Mouse (Mus musculus) midbrain, postnatal 0 days (tissue): ENCODE measurements around the gene Kdm5a. TPM values are rescaled to one million over a fixed set of nuclear protein-coding genes. Genes with fewer than 3 reads are reported as not detected.

Experiments used
- ATAC-seq: fragments of 200-750 bp; cut with Nextera tagmentation; 2 replicates; pipeline ENCODE4 v1.8.0; 2017; ENCODE audit warnings: moderate number of reproducible peaks, mild to moderate bottlenecking, moderate TSS enrichment, moderate library complexity; ENCODE audit not compliant: low FRiP score
- DNase-seq: peaks from one replicate; pipeline ENCODE4 v3.0.0-alpha.2; 2015; ENCODE audit warnings: low spot score
- H3K27ac ChIP-seq: fragments of 300-500 bp; sonication (generic); 2 replicates; pipeline ENCODE4 v1.5.1; 2014; ENCODE audit warnings: low read depth, mild to moderate bottlenecking, low read length, mixed read lengths
- H3K27me3 ChIP-seq: fragments of 300-500 bp; sonication (generic); 2 replicates; pipeline ENCODE4 v1.6.1; 2014; ENCODE audit warnings: low read length, control low read depth, mixed read lengths; ENCODE audit not compliant: insufficient read depth
- H3K36me3 ChIP-seq: fragments of 300-500 bp; sonication (generic); 2 replicates; pipeline ENCODE4 v1.6.1; 2014; ENCODE audit warnings: low read length, control low read depth, mixed read lengths; ENCODE audit not compliant: insufficient read depth
- H3K4me1 ChIP-seq: fragments of 300-500 bp; sonication (generic); 2 replicates; pipeline ENCODE4 v1.6.1; 2014; ENCODE audit warnings: mild to moderate bottlenecking, control low read depth, antibody characterized with exemption, low read length, mixed read lengths; ENCODE audit not compliant: insufficient read depth
- H3K4me2 ChIP-seq: fragments of 300-500 bp; sonication (generic); 2 replicates; pipeline ENCODE4 v1.6.1; 2014; ENCODE audit warnings: low read depth, mild to moderate bottlenecking, low read length, mixed read lengths; ENCODE audit not compliant: poor library complexity, severe bottlenecking
- H3K4me3 ChIP-seq: fragments of 300-500 bp; sonication (generic); 2 replicates; pipeline ENCODE4 v1.5.1; 2014; ENCODE audit warnings: low read depth, mild to moderate bottlenecking, low read length, moderate library complexity
- H3K9ac ChIP-seq: fragments of 300-500 bp; sonication (generic); replicated peaks from 2 replicates; pipeline ENCODE4 v1.6.1; 2014; ENCODE audit warnings: mild to moderate bottlenecking, low read length, moderate library complexity, mixed read lengths; ENCODE audit not compliant: poor library complexity, severe bottlenecking
- H3K9me3 ChIP-seq: fragments of 300-500 bp; sonication (generic); 2 replicates; pipeline ENCODE4 v1.6.1; 2016; ENCODE audit warnings: low read length, control low read depth
- CTCF ChIP-seq: IDR thresholded peaks from 2 replicates; pipeline ENCODE4 v1.5.1; 2016; ENCODE audit warnings: antibody characterized with exemption, mild to moderate bottlenecking
- WGBS: fragments of 180-500 bp; shearing (Covaris S2); extraction: QIAGEN DNeasy Blood & Tissue Kit; methylation state at CpG from one replicate; pipeline ENCODE4 v1.1.7; 2014; 5-methylcytosine and 5-hydroxymethylcytosine counted together
- polyA plus RNA-seq: library from polyadenylated mRNA; unstranded; fragments of >200 nt; fragmentation: Nextera tagmentation; extraction: Ambion mirVana; gene quantifications from 2 replicates; pipeline ENCODE4 v1.2.1, GENCODE M21; 2015
- total RNA-seq: library from RNA; depleted of rRNA; stranded (reverse); fragments of >200 nt; gene quantifications from 2 replicates; pipeline ENCODE4 v1.2.3, GENCODE M21; 2014

The Kdm5a gene
- total and polyA plus RNA-seq, 2 experiments from 2014 or later: 14.0 to 21.7 TPM

- Histone ChIP-seq H3K27ac (no peak overlapping the region), H3K9ac (no peak overlapping the region), H3K27me3 (no peaks in the 10 kb centered on the region), H3K4me3 (no peak overlapping the region), H3K4me2 (no peak overlapping the region), H3K4me1 (peaks cover 16% of the 10 kb centered on the region), H3K9me3 (no peaks in the 10 kb centered on the region), H3K36me3 (no peaks in the 10 kb centered on the region)
- TF ChIP-seq CTCF: no peak
- ATAC-seq (no peak), DNase-seq (no peak)
- WGBS: 86% methylated on average over 3 of the region's 3 CpGs
These were observed 124.7 kb downstream of the Kdm5a start for GRCm38 (mm10) chr6:120488647-120489046.

- no peaks in the 10 kb centered on the region for H3K36me3 ChIP-seq
- no peak for DNase-seq
- peaks cover 16% of the 10 kb centered on the region for H3K4me1 ChIP-seq
- no peak overlapping the region for H3K27ac ChIP-seq
- H3K9me3 ChIP-seq: no peaks in the 10 kb centered on the region
- no peaks in the 10 kb centered on the region for H3K27me3 ChIP-seq
- no peak overlapping the region for H3K4me3 ChIP-seq
- WGBS: 62% methylated on average over 2 of the region's 2 CpGs
- ATAC-seq: no peak
- H3K9ac ChIP-seq: no peak overlapping the region; the same call in 1 of the 2 replicates
- no peak for TF ChIP-seq CTCF
- no peak overlapping the region for H3K4me2 ChIP-seq
These were observed 125.5 kb downstream of the Kdm5a start for GRCm38 (mm10) chr6:120489461-120489860.

DNA sequence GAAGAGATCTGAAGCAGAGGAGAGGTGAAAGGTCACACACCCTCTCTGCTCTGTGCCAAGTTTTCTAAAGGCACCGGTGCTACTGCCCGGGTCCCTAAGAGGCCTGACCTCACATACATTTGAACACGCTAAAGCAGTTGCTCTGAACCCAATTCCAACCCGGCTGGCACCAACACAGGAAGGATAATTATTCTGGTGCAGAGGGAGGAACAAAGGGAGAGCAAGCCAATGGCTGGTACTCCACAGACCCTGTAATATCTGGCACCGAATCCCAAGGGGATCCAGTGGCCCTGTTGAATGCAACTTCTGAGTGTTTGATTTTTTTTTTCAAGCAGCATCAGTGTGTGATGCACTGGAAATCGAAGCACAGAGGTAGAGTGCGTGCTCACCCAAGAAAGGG is 127.1 kb downstream of the Kdm5a start:
- Histone ChIP-seq H3K9ac (peak overlapping the region; percentile 81; the same call in 1 of the 2 replicates), H3K4me1 (peaks cover 16% of the 10 kb centered on the region)

DNA sequence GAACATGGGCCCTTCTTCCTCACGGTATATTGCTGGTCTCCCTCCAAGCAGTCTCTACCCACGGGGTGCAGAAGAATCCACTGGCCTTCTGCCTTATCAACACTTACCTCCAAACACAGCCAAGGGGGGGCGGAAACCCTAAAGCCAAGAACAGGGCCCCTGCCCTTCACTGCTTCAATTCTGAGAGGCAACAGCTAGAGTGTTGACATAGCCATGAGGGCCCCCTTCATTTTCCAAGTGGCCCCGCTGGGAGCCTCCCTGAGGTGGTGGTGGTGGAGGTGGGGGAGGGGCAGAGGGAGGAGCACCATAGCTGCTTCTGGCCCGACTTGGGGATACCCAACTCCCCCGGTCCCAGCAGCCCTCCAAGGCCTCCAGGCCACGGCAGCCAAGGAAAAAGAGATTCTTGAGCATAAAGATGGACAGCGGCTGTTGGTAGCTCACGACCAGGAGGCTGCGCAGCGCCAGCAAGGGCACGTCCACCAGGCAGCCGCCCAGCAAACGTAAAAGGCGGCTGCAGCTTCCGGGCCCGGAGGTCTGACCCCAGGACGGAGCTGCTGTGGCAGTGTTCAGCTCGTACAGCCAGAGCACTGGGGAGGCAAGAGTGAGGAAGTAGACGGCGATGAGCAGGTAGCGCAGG is 128.1 kb downstream of the Kdm5a start:
- Histone ChIP-seq H3K4me1 (peaks cover 16% of the 10 kb centered on the region), H3K4me2 (peak overlapping the region; percentile 69), H3K9me3 (no peaks in the 10 kb centered on the region), H3K27me3 (no peaks in the 10 kb centered on the region), H3K9ac (peak overlapping the region; percentile 81), H3K36me3 (no peaks in the 10 kb centered on the region), H3K27ac (no peak overlapping the region; the same call in 1 of the 2 replicates), H3K4me3 (peak overlapping the region; percentile 74)
- ATAC-seq (no peak), DNase-seq (no peak)
- WGBS: 9% methylated on average over 22 of the region's 22 CpGs
- no peak for TF ChIP-seq CTCF

More for the DNA sequence above, 127.1 kb downstream of the Kdm5a start:
- no peak for ATAC-seq
- no peak for DNase-seq
- Histone ChIP-seq H3K9me3 (no peaks in the 10 kb centered on the region), H3K27me3 (no peaks in the 10 kb centered on the region), H3K27ac (no peak overlapping the region), H3K36me3 (no peaks in the 10 kb centered on the region), H3K4me2 (peak overlapping the region; percentile 69), H3K4me3 (peak overlapping the region; percentile 74; the same call in 1 of the 2 replicates)
- no peak for TF ChIP-seq CTCF
- WGBS: 32% methylated on average over 7 of the region's 7 CpGs

- Histone ChIP-seq H3K36me3 (no peaks in the 10 kb centered on the region), H3K9ac (peak overlapping the region; percentile 81), H3K27me3 (no peaks in the 10 kb centered on the region), H3K27ac (peak overlapping the region; percentile 87), H3K4me1 (peaks cover 16% of the 10 kb centered on the region), H3K4me3 (peak overlapping the region; percentile 74), H3K4me2 (peak overlapping the region; percentile 69), H3K9me3 (no peaks in the 10 kb centered on the region)
- WGBS: under 1% methylated on average over 77 of the region's 95 CpGs
- TF ChIP-seq CTCF: no peak
- DNase-seq (no peak), ATAC-seq (peak; percentile 32)
These were observed 128.8 kb downstream of the Kdm5a start for GRCm38 (mm10) chr6:120492499-120493373.
